Mouse (Mus musculus) olfactory bulb, adult 2 months (tissue): ENCODE measurements around the gene Bcl6.

Source experiments
- CTCF ChIP-seq: fragments of 200-500 bp; IDR thresholded peaks from 2 replicates; pipeline ENCODE4 v1.5.1; 2012; ENCODE audit warnings: low read depth, mild to moderate bottlenecking, low read length, moderate library complexity; ENCODE audit not compliant: insufficient read depth
- POLR2A ChIP-seq: fragments of 200-500 bp; IDR thresholded peaks from 2 replicates; pipeline ENCODE4 v1.6.1; 2012; ENCODE audit warnings: mild to moderate bottlenecking, low read depth, low read length, moderate library complexity; ENCODE audit not compliant: insufficient read depth

- TF ChIP-seq CTCF, result no peak
- TF ChIP-seq POLR2A, result no peak
Observed at GRCm38 (mm10) chr16:23991846-23992580, 3.4 kb upstream of the Bcl6 start.
